Mouse (Mus musculus) inflammation-experienced regulatory T-cells, adult 6 months (primary cell): ENCODE data around the gene Oas1a. TPM values are rescaled to one million over a fixed set of nuclear protein-coding genes. Genes with fewer than 3 reads are reported as not detected.

Experiments used
- polyA plus RNA-seq, 3 experiments: library from polyadenylated mRNA; unstranded; fragments of 100-300 nt; shearing (Covaris generic); gene quantifications; one replicate each; pipeline ENCODE4 v1.2.1; 2017

Gene Oas1a
- polyA plus RNA-seq, 3 experiments from 2014 or later: 31.0 to 53.3 (median 33.8) TPM

Other genes with a start within 250 kb of the Oas1a start
- 10 to 100 TPM; 41.0 to 52.7 (median 49.6) TPM for gene Dtx1, start 195.6 kb downstream of the Oas1a start, polyA plus RNA-seq
- 1 to 10 TPM in 1 of 3 experiments, under 1 TPM in 2; 0.71 to 2.2 (median 0.95) TPM for gene Oas2, start 157.7 kb downstream of the Oas1a start, polyA plus RNA-seq
- gene Oas3, start 129.9 kb downstream of the Oas1a start, polyA plus RNA-seq: 10 to 100 TPM in 1 of 3 experiments, 1 to 10 TPM in 2; 9.6 to 35.3 (median 10.0) TPM
- not detected for gene Oas1e, start 112.0 kb downstream of the Oas1a start, polyA plus RNA-seq
- 10 to 100 TPM; 12.0 to 14.0 (median 13.6) TPM for gene Oas1c, start 95.0 kb downstream of the Oas1a start, polyA plus RNA-seq
- gene Oas1f, start 60.2 kb downstream of the Oas1a start, polyA plus RNA-seq: not detected
- not detected for gene Oas1h, start 46.1 kb downstream of the Oas1a start, polyA plus RNA-seq
- 1 to 10 TPM in 1 of 3 experiments, under 1 TPM in 1, not detected in 1; 0.68 to 2.0 TPM for gene Oas1g, start 19.9 kb downstream of the Oas1a start, polyA plus RNA-seq
- gene Oas1d, start 7.0 kb upstream of the Oas1a start, polyA plus RNA-seq: not detected
- not detected for gene Rph3a, start 102.6 kb upstream of the Oas1a start, polyA plus RNA-seq